Mouse (Mus musculus): ENCODE data around the gene Hoxd9.

The Hoxd9 gene

GRCm38 (mm10) chr2:74734996-74735811 lies 37.7 kb downstream of the Hoxd9 start:
- no peak for DNase-seq

DNA sequence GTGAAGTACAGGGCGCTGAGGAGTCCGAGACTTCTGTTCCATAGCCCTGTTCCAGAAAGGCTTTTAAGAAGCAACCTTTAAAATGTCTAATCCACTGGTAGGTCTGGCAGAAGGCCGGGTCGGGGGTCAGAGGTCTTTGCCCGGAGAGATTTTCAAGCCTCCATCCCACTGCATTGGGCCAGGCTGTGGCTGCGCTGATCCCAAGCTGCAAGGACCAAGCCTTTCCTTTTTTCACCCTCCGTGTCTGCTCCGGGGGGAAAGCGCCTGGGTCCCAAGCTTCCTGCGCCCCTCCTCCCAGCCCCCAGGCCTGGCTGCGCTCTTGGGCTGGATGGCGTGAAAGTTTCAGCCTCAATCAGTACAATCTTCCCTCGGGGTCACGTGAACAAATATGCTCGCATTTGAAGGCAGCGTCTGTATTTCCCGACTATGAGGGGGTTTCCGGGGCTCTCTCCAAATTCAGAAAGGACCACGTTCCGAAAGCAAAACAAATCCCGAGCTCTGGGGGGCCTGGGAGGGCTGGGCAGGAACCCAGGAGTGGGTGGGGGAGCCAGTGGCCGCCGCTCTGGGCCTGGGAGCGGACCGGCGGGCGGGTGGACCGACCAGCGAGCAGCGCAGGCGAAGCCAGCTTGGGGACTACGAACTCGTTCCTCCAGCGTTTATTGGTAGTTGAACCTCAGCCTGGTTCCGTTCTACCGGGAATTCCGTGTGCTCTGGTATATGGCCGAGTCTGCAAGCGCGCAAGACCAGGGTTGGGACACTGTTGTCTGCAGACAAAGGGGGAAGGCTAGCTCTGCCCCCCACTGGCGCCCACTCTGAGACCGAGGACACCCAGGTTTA lies 38.5 kb downstream of the Hoxd9 start:
- no peak for DNase-seq

DNA sequence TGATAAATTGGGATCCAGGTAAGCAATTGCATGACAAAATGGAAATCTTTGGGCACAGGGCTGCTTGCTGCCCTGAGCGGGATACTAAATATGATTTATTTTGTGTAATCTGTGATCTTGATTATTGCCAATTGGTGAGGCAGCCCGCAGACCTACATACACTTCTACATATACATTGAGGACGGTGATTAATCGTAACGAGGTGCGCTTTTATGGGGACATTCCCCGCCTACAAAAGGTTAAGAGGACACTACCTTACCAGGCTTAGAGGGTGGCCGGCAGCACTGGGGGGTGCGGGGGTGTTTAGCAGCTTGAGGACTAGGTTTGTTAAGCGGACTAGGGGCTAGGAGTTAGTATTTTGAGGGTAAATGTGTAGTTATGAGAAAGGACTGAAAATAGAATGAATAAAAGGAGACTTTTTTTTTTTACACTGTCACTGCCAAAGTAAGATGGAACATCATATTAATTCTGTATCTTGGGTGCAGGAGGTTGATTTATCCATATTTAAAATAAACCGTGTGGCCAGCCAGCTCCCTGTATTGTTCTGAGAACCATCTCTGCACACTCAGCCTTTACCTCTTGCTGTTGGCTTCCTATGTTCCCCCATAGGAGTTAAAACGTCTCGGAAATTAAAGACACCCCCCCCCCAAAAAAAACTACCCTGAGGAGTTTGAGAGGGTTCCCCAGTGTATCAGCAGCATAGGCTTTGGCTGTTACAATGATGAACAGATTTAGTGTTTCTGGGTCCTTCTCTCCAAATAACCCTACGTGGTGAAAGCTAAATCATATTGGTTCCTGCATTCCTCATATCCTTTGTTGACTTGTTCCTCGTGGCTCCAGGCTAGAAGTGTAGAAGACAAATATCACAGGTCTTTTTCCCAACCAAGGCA lies 39.4 kb downstream of the Hoxd9 start:
- DNase-seq: no peak

GRCm38 (mm10) chr2:74737578-74738070 lies 40.1 kb downstream of the Hoxd9 start:
- DNase-seq: no peak

GRCm38 (mm10) chr2:74738623-74739475 lies 41.3 kb downstream of the Hoxd9 start:
- no peak for DNase-seq

GRCm38 (mm10) chr2:74739476-74739800 lies 41.9 kb downstream of the Hoxd9 start:
- no peak for DNase-seq

- no peak for DNase-seq
These were observed 42.3 kb downstream of the Hoxd9 start for GRCm38 (mm10) chr2:74739869-74740268.

DNA sequence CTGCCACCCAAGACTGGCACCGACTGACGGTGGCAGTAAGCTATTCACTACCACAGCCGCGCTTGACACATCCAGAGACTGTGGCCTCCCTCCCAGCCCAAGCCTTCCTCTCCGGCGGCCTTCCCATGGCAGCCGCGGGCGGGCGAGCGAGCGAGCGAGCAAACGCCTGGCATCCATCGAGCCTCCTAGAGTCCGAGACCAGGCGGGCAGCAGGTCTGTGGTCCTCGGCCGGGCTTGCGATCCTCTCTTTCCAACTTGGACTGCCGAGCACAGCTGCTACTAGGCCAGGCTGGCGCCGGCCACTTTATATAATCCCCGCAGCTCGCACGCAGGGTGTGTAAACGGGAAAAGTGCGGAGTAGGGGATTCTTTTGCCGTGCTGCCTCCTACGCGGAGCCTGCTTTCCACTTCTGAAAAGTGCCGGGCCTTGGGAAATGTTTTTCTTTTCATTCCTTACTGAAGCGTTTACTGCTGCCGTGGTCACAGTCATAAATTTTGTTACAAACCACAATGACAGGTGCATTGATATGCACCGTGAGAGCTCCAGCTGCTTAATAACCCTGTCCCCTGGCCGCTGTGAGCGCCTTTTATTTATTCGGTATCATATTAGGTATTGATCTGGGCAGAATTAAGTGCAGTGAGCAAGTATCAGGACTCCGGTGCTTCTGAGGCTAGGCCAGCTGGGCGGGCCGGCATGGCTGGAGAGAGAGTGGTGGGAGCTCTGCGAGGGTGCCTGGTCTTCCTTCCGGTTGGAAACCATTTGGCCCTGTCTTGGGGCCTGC lies 43.0 kb downstream of the Hoxd9 start:
- no peak for DNase-seq

DNA sequence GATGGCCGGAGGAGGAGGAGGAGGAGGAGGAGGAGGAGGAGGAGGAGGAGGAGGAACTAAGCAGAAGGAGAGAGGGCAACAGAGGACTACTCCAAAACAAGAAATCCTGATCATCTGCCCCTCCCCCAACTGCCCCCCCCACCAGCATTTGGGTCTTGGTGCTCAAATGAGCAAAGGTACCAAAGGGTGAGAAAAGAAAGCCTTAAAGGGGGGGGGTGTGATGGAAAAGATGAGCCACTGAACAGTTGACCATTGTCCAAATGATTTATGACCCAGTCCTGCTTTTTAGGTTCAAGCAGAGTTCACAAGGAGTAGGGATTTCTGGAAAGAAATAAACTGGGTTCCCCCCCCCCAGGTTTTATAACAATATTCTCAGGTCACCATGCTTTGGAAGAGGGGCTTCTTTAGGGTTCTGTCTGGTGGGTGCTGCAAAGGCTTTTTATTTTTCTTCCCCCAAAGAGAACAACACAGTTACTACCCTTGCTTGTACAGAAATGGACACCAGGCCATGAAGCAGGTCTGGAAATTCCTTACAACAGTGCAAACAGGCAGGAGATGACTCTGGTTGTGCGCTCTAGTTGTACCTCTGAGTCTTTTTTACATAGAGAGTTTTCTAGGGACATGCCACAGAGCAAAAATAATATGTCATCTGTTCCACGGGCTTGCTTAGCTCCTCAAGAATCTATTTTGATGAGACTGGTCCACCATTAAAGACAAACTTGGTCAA lies 43.9 kb downstream of the Hoxd9 start:
- DNase-seq: no peak

DNA sequence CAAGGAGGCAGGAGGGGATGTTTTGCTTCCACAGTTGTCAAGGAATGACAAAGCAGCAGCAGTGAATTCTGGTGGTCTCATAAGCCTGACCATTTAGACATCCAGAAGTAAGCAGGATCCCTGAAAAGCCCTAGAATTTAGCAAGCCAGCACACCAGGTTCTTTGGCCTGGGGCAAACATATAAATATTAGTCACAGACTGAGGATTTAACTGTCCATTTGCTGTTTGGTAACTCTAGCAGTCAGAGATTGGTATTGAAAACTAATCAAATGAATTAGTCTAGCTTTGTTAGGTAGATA lies 44.4 kb downstream of the Hoxd9 start:
- DNase-seq: no peak

DNA sequence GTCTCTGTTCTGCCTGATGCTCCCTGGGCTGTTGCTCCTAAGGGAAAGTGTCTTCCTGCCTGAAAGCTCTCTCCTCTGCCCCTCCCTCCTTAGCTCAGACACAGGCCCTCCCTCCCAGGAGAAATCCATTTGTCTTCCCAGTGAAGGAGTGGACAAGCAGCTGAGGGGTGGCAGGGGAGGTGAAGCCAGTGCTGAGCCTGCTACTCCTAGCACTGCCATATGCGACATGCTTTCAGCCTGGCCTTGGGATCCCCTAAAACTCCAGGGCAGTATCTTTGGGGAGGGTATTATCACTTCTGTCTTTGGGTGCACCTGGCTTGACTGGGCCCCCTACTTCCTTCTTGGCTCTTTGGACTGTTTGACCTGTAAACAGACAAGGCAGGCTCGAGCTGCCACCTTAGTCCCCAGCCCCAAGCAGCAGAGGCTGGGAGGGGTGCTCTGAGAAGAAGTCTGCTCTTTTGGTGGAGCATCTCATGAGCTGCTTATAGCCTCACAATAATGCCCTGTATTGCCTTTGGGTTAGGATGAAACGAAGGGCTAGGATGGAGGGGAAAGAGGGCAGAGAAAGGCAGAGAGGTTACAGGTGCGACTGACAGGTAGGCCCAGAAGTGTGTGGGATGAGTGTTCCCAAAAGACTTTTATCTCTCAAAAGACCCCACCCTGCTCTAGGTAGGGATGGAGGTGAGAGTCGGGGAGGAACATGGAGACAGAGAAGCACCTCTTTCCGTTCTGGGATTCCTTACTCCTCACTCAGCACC lies 48.2 kb downstream of the Hoxd9 start:
- DNase-seq: no peak

- DNase-seq: no peak
These were observed 48.9 kb downstream of the Hoxd9 start for GRCm38 (mm10) chr2:74746298-74746921.

DNA sequence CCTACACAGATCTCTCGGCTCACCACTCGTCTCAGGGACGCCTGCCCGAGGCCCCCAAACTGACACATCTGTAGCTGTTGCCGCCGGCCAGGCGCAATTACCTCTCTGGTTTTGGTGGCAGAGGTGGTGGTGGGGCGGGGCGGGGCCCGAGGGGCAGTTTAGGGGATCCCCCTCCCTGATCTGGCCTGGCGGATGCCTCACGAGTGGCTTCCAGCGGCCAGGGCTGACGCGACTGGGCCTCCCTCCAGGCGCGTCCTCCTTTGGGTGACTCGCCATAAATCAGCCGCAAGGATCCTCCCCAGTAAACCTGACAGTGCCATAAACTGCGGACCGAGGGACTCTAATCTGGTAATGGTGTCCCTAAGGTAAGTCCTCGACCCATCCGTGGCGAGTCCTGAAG lies 49.5 kb downstream of the Hoxd9 start:
- no peak for DNase-seq

DNA sequence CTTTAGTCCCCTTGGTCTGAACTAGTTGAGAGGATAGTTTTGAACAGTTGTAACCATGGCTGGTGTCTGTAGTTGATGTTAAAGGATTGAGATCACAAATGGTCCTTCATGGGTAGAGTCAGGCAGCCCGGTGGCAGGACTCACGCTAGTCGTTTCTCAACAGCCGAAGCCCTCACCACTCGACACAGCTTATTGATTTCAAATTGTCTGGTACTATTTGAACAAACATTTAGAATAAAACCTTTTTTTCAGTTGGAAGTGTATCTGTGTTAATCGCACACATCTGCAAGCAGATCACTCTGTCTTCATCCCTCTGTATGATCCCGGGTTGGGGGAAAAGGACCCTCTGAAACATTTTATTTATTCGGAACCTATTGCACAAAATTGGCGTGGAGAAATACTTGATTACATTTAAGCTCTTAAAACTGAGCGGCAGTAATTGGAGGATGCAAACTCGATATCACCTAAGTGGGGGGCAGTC lies 50.2 kb downstream of the Hoxd9 start:
- DNase-seq: peak in 1 of 2 experiments; percentile 28

- peak; percentile 2 to 40 for DNase-seq
These were observed 51.0 kb downstream of the Hoxd9 start for GRCm38 (mm10) chr2:74748436-74748995.

DNA sequence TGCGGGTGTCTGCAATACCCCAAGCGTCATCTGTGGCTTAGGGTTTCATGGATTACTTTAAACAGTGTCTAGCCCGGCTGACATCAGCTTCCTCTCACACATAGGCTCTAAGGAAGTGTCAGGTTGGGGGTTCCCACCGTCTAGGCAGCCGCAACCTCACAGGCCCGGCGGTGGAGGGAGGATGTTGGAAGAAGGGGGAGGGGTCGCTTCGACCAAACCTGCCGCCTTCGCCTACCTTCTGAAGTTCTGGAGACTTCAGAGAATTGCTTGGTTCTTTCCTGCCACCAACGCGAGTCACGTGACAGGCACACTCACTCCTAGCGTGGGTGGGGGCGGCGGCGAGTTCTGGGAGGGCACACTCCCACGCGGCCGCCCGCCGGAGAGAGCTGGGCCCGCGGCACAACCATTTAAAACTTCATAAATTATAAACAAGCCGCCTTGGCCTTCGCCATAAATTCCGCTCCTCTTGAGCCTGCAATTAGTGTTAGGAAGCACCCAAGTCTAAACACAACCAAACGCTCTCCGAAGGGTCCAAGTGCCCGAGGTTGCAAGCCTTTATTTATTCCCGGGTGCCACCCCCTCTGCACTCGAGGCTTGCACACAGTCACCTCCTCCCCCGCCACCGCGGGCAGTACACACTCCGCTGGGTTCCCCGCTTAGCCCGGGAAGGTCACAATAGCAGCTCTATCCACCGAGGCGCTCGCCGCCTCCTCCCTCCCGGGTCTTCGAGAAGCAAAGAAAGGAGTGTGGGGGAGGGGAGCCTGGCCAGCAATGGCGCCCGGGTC lies 52.0 kb downstream of the Hoxd9 start:
- DNase-seq: peak; percentile 20 to 32
